Mouse (Mus musculus): ENCODE data around the gene Pcnp.

DNA sequence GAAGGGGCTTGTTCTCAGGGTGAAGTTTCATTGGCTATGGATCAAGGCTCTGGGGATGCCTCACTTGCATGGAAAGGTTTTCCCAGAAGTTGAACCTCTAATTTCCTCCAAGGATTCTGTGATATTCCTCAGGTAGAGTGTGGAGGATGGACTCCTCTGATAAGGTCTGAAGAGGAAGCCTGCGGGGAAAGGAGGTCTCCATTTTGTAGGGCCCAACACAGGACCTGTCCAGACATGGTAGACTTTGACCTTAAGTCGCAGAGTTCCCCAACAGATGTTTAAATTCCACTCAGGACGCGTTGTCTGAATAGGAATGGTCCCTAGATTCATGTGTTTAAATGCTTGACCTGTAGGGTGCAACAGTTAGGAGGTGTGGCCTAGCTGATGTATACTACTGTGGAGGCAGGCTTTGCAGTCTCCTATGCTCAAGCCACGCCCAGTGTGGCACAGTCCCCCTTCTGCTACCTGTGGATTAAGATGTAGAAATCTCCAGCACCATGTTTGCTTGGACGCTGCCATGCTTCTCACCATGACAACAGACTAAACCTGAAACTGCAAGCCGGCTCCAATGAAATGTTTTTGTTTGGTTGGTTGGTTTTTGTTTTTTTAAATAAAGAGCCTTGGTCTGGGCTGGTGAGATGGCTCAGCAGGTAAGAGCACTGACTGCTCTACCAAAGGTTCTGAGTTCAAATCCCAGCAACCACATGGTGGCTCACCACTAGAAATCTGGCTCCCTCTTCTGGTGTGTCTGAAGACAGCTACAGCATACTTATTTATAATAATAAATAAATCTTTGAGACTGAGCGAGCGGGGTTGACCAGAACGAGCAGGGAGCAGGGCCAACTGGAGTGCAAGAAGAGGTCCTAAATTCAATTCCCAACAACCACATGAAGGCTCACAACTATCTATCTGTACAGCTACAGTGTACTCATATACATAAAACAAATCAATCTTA, 16.5 kb downstream of the Pcnp start:
- TF ChIP-seq TAL1 (IDR thresholded peaks at IDR 0.05; ENCODE audit: low read length) (no peak), GATA1 (IDR thresholded peaks at IDR 0.05; ENCODE audit: low read length) (no peak)
